Mouse (Mus musculus): ENCODE data around the gene Farp1. TPM values are rescaled to one million over a fixed set of nuclear protein-coding genes. Genes with fewer than 3 reads are reported as not detected.

Gene Farp1
- polyA plus RNA-seq, 1 experiment, result 12.4 TPM

- peaks cover 11% of the 10 kb centered on the region for H3K4me1 ChIP-seq (ENCODE audit: control insufficient read depth, insufficient read depth, insufficient read length, low read length)
- no peaks in the 10 kb centered on the region for H3K27me3 ChIP-seq (ENCODE audit: control insufficient read depth, insufficient read depth, low read length)
- H3K36me3 ChIP-seq (ENCODE audit: control insufficient read depth, insufficient read depth, low read length), result 0 out of 2 replicates have a peak, but pooled peaks cover 3% of the 10 kb centered on the region
- 27% methylated on average over 13 of the region's 13 CpGs for WGBS
- TF ChIP-seq CTCF (IDR thresholded peaks at IDR 0.05; ENCODE audit: extremely low read depth, insufficient read length, insufficient replicate concordance, low read depth, low read length) (no peak), POLR2A (IDR thresholded peaks at IDR 0.05; ENCODE audit: low read depth, low read length) (no peak)
- H3K4me3 ChIP-seq (ENCODE audit: low read depth, low read length), result no peak overlapping the region
- peak overlapping the region; percentile 61 for H3K27ac ChIP-seq (ENCODE audit: insufficient read depth, low read depth, low read length)
These were observed 75.7 kb downstream of the Farp1 start for GRCm38 (mm10) chr14:121110492-121111267.

GRCm38 (mm10) chr14:121112061-121112460, 77.1 kb downstream of the Farp1 start:
- 0 out of 2 replicates have a peak, but pooled peaks cover 3% of the 10 kb centered on the region for H3K36me3 ChIP-seq (ENCODE audit: control insufficient read depth, insufficient read depth, low read length)
- WGBS, result 82% methylated on average over 8 of the region's 8 CpGs
- H3K27me3 ChIP-seq (ENCODE audit: control insufficient read depth, insufficient read depth, low read length), result no peaks in the 10 kb centered on the region
- TF ChIP-seq CTCF (IDR thresholded peaks at IDR 0.05; ENCODE audit: extremely low read depth, insufficient read length, insufficient replicate concordance, low read depth, low read length) (no peak), POLR2A (IDR thresholded peaks at IDR 0.05; ENCODE audit: low read depth, low read length) (no peak)
- no peak overlapping the region for H3K4me3 ChIP-seq (ENCODE audit: low read depth, low read length)
- H3K4me1 ChIP-seq (ENCODE audit: control insufficient read depth, insufficient read depth, insufficient read length, low read length), result peaks cover 11% of the 10 kb centered on the region; the same call in 1 of the 2 replicates
- H3K27ac ChIP-seq (ENCODE audit: insufficient read depth, low read depth, low read length), result no peak overlapping the region

GRCm38 (mm10) chr14:121113785-121114184, 78.8 kb downstream of the Farp1 start:
- H3K4me3 ChIP-seq (ENCODE audit: low read depth, low read length), result no peak overlapping the region
- peaks cover 7% of the 10 kb centered on the region; the same call in 1 of the 2 replicates for H3K4me1 ChIP-seq (ENCODE audit: control insufficient read depth, insufficient read depth, insufficient read length, low read length)
- H3K27ac ChIP-seq (ENCODE audit: insufficient read depth, low read depth, low read length), result no peak overlapping the region
- H3K27me3 ChIP-seq (ENCODE audit: control insufficient read depth, insufficient read depth, low read length), result no peaks in the 10 kb centered on the region
- TF ChIP-seq CTCF (IDR thresholded peaks at IDR 0.05; ENCODE audit: extremely low read depth, insufficient read length, insufficient replicate concordance, low read depth, low read length) (no peak), POLR2A (IDR thresholded peaks at IDR 0.05; ENCODE audit: low read depth, low read length) (no peak)
- WGBS, result 95% methylated on average over 6 of the region's 6 CpGs
- 0 out of 2 replicates have a peak, but pooled peaks cover 3% of the 10 kb centered on the region for H3K36me3 ChIP-seq (ENCODE audit: control insufficient read depth, insufficient read depth, low read length)

- no peak overlapping the region for H3K4me3 ChIP-seq (ENCODE audit: low read depth, low read length)
- 71% methylated on average over 4 of the region's 4 CpGs for WGBS
- H3K4me1 ChIP-seq (ENCODE audit: control insufficient read depth, insufficient read depth, insufficient read length, low read length), result no peaks in the 10 kb centered on the region
- TF ChIP-seq CTCF (IDR thresholded peaks at IDR 0.05; ENCODE audit: extremely low read depth, insufficient read length, insufficient replicate concordance, low read depth, low read length), result no peak
- no peak for TF ChIP-seq POLR2A (IDR thresholded peaks at IDR 0.05; ENCODE audit: low read depth, low read length)
- H3K27ac ChIP-seq (ENCODE audit: insufficient read depth, low read depth, low read length), result no peak overlapping the region
- H3K36me3 ChIP-seq (ENCODE audit: control insufficient read depth, insufficient read depth, low read length), result peaks cover 3% of the 10 kb centered on the region; the same call in 1 of the 2 replicates
- H3K27me3 ChIP-seq (ENCODE audit: control insufficient read depth, insufficient read depth, low read length), result no peaks in the 10 kb centered on the region
These were observed 81.7 kb downstream of the Farp1 start for GRCm38 (mm10) chr14:121116696-121117095.

GRCm38 (mm10) chr14:121118860-121119259, 83.9 kb downstream of the Farp1 start:
- H3K27me3 ChIP-seq (ENCODE audit: control insufficient read depth, insufficient read depth, low read length), result no peaks in the 10 kb centered on the region
- 71% methylated on average over 7 of the region's 7 CpGs for WGBS
- peaks cover 3% of the 10 kb centered on the region; the same call in 1 of the 2 replicates for H3K36me3 ChIP-seq (ENCODE audit: control insufficient read depth, insufficient read depth, low read length)
- TF ChIP-seq POLR2A (IDR thresholded peaks at IDR 0.05; ENCODE audit: low read depth, low read length), result no peak
- peak; percentile 14; the same call in 1 of the 2 replicates for TF ChIP-seq CTCF (IDR thresholded peaks at IDR 0.05; ENCODE audit: extremely low read depth, insufficient read length, insufficient replicate concordance, low read depth, low read length)
- H3K27ac ChIP-seq (ENCODE audit: insufficient read depth, low read depth, low read length), result no peak overlapping the region
- H3K4me1 ChIP-seq (ENCODE audit: control insufficient read depth, insufficient read depth, insufficient read length, low read length), result no peaks in the 10 kb centered on the region
- H3K4me3 ChIP-seq (ENCODE audit: low read depth, low read length), result no peak overlapping the region

- Histone ChIP-seq H3K27ac (ENCODE audit: insufficient read depth, low read depth, low read length) (no peak overlapping the region), H3K4me1 (ENCODE audit: control insufficient read depth, insufficient read depth, insufficient read length, low read length) (no peaks in the 10 kb centered on the region), H3K4me3 (ENCODE audit: low read depth, low read length) (no peak overlapping the region), H3K27me3 (ENCODE audit: control insufficient read depth, insufficient read depth, low read length) (no peaks in the 10 kb centered on the region), H3K36me3 (ENCODE audit: control insufficient read depth, insufficient read depth, low read length) (no peaks in the 10 kb centered on the region; the same call in 1 of the 2 replicates)
- 53% methylated on average over 3 of the region's 3 CpGs for WGBS
- TF ChIP-seq CTCF (IDR thresholded peaks at IDR 0.05; ENCODE audit: extremely low read depth, insufficient read length, insufficient replicate concordance, low read depth, low read length), result no peak
- TF ChIP-seq POLR2A (IDR thresholded peaks at IDR 0.05; ENCODE audit: low read depth, low read length), result no peak
These were observed 86.7 kb downstream of the Farp1 start for GRCm38 (mm10) chr14:121121664-121122063.

GRCm38 (mm10) chr14:121122852-121123251, 87.9 kb downstream of the Farp1 start:
- 59% methylated on average over 2 of the region's 2 CpGs for WGBS

More at GRCm38 (mm10) chr14:121122852-121123251, 87.9 kb downstream of the Farp1 start:
- TF ChIP-seq CTCF (IDR thresholded peaks at IDR 0.05; ENCODE audit: extremely low read depth, insufficient read length, insufficient replicate concordance, low read depth, low read length) (no peak), POLR2A (IDR thresholded peaks at IDR 0.05; ENCODE audit: low read depth, low read length) (no peak)
- H3K4me3 ChIP-seq (ENCODE audit: low read depth, low read length), result no peak overlapping the region
- no peak overlapping the region for H3K27ac ChIP-seq (ENCODE audit: insufficient read depth, low read depth, low read length)
- H3K27me3 ChIP-seq (ENCODE audit: control insufficient read depth, insufficient read depth, low read length), result no peaks in the 10 kb centered on the region
- no peaks in the 10 kb centered on the region for H3K4me1 ChIP-seq (ENCODE audit: control insufficient read depth, insufficient read depth, insufficient read length, low read length)
- no peaks in the 10 kb centered on the region; the same call in 1 of the 2 replicates for H3K36me3 ChIP-seq (ENCODE audit: control insufficient read depth, insufficient read depth, low read length)
